Mouse (Mus musculus) limb, embryonic 11.5 days (tissue): ENCODE measurements around the gene Mcmbp. TPM values are rescaled to one million over a fixed set of nuclear protein-coding genes. Genes with fewer than 3 reads are reported as not detected.

Experiments
- ATAC-seq: fragments of 200-750 bp; cut with Nextera tagmentation; 2 replicates; pipeline ENCODE4 v1.8.0; 2017; ENCODE audit warnings: low read depth; ENCODE audit not compliant: insufficient number of reproducible peaks, low FRiP score, low TSS enrichment
- DNase-seq: peaks from one replicate; pipeline ENCODE4 v3.0.0-alpha.2; 2015; ENCODE audit warnings: low spot score
- H3K27ac ChIP-seq: fragments of 300-500 bp; sonication (generic); replicated peaks from 2 replicates; pipeline ENCODE4 v1.5.1; 2014; ENCODE audit warnings: low read depth, mild to moderate bottlenecking, low read length
- H3K27me3 ChIP-seq: fragments of 300-500 bp; sonication (generic); 2 replicates; pipeline ENCODE4 v1.6.1; 2014; ENCODE audit warnings: mild to moderate bottlenecking, low read length, mixed read lengths; ENCODE audit not compliant: control insufficient read depth, insufficient read depth
- H3K36me3 ChIP-seq: fragments of 300-500 bp; sonication (generic); 2 replicates; pipeline ENCODE4 v1.6.1; 2014; ENCODE audit warnings: mild to moderate bottlenecking, low read length, moderate library complexity, mixed read lengths; ENCODE audit not compliant: control insufficient read depth, insufficient read depth
- H3K4me1 ChIP-seq: fragments of 300-500 bp; sonication (generic); 2 replicates; pipeline ENCODE4 v1.6.1; 2014; ENCODE audit warnings: low read length, mixed read lengths; ENCODE audit not compliant: control insufficient read depth, insufficient read depth
- H3K4me2 ChIP-seq: fragments of 300-500 bp; sonication (generic); 2 replicates; pipeline ENCODE4 v1.6.1; 2014; ENCODE audit warnings: low read depth, mild to moderate bottlenecking, moderate library complexity; ENCODE audit not compliant: severe bottlenecking
- H3K4me3 ChIP-seq: fragments of 300-500 bp; sonication (generic); 2 replicates; pipeline ENCODE4 v1.5.1; 2014; ENCODE audit warnings: low read depth, low read length
- H3K9ac ChIP-seq: fragments of 300-500 bp; sonication (generic); 2 replicates; pipeline ENCODE4 v1.6.1; 2014; ENCODE audit warnings: mild to moderate bottlenecking, low read length
- H3K9me3 ChIP-seq: fragments of 300-500 bp; sonication (generic); 2 replicates; pipeline ENCODE4 v1.6.1; 2016; ENCODE audit warnings: low read length; ENCODE audit not compliant: control insufficient read depth
- WGBS: fragments of 180-500 bp; shearing (Covaris S2); extraction: QIAGEN DNeasy Blood & Tissue Kit; methylation state at CpG from one replicate; pipeline ENCODE4 v1.1.7; 2014; 5-methylcytosine and 5-hydroxymethylcytosine counted together
- polyA plus RNA-seq: library from polyadenylated mRNA; unstranded; fragments of >200 nt; fragmentation: Nextera tagmentation; extraction: Ambion mirVana; gene quantifications from 2 replicates; pipeline ENCODE4 v1.2.1, GENCODE M21; 2014

The Mcmbp gene
- polyA plus RNA-seq, 1 experiment from 2014 or later: 82.6 TPM

DNA sequence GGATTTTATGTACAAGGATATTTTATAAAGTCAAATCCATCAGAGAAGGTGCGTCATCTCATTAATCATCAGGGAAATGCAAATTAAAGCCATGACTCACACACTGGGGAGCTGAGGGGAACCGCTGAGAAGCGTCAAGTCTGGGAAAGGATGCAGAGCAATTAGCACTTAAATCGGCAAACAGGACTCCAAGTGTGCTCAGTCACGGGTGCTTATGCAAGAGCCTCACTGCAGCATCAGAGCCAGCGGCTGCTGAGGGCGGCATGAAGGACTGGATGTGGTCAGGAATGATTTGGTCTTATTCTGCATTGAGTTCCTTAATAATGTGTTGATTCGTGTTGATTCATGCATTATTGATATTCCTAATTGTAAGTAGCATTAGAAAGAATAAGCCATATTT lies 68.3 kb downstream of the Mcmbp start:
- ATAC-seq (no peak), DNase-seq (peak; percentile 35)
- Histone ChIP-seq H3K9ac (no peak overlapping the region), H3K9me3 (no peaks in the 10 kb centered on the region), H3K36me3 (no peaks in the 10 kb centered on the region), H3K27ac (no peak overlapping the region), H3K4me1 (peaks cover 7% of the 10 kb centered on the region), H3K4me3 (no peak overlapping the region), H3K27me3 (no peaks in the 10 kb centered on the region), H3K4me2 (peak overlapping the region; percentile 31; the same call in 1 of the 2 replicates)
- WGBS: 14% methylated on average over 8 of the region's 8 CpGs

DNA sequence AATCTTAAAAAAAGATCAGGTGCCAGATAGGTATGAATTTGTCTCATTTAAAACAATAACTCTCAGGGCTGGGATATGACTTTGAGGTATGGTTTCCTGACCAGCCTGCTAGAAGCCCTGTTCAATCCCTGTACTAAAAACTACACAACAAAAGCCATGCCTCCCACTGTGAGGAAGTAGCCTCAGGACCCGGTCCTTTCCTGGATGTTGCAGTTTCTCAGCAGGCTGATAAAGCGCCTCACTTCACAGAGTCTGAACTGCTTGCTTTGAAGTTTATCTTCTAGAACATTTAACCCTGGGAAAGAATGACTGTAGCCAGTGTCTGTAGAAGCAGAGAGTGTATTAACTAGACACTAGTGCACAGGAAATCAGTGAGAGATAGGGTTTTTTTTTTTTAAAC lies 71.5 kb downstream of the Mcmbp start:
- H3K4me3 ChIP-seq: no peak overlapping the region
- H3K4me2 ChIP-seq: no peak overlapping the region
- peaks cover 3% of the 10 kb centered on the region; the same call in 1 of the 2 replicates for H3K36me3 ChIP-seq
- DNase-seq (no peak), ATAC-seq (no peak)
- H3K4me1 ChIP-seq: peaks cover 7% of the 10 kb centered on the region
- no peaks in the 10 kb centered on the region for H3K27me3 ChIP-seq
- 38% methylated on average over 2 of the region's 2 CpGs for WGBS
- H3K27ac ChIP-seq: no peak overlapping the region
- no peaks in the 10 kb centered on the region for H3K9me3 ChIP-seq
- H3K9ac ChIP-seq: no peak overlapping the region

DNA sequence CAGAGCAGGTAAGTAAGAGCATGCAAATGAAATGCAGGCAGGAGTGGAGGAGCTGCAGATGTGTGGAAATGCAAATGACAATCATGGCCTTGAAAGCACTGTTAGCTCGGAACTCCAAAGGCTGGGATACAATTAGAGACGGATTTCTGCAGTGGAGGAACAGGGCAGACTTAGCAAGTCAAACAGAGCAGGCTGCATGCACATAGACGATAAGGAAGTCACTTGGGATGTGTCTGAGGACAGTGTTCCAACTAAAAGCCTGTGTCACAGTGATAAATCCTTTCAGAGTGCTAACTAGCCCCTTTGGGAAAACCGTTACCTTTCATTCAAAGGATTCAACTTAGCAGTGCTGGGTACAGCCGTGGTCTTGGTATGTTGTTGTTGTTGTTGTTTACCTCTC lies 72.5 kb downstream of the Mcmbp start:
- ATAC-seq (no peak), DNase-seq (no peak)
- Histone ChIP-seq H3K9ac (no peak overlapping the region), H3K36me3 (peaks cover 3% of the 10 kb centered on the region; the same call in 1 of the 2 replicates), H3K9me3 (no peaks in the 10 kb centered on the region), H3K27ac (no peak overlapping the region), H3K4me3 (no peak overlapping the region), H3K4me1 (peaks cover 6% of the 10 kb centered on the region), H3K27me3 (no peaks in the 10 kb centered on the region), H3K4me2 (no peak overlapping the region)
- 71% methylated on average over 5 of the region's 5 CpGs for WGBS

DNA sequence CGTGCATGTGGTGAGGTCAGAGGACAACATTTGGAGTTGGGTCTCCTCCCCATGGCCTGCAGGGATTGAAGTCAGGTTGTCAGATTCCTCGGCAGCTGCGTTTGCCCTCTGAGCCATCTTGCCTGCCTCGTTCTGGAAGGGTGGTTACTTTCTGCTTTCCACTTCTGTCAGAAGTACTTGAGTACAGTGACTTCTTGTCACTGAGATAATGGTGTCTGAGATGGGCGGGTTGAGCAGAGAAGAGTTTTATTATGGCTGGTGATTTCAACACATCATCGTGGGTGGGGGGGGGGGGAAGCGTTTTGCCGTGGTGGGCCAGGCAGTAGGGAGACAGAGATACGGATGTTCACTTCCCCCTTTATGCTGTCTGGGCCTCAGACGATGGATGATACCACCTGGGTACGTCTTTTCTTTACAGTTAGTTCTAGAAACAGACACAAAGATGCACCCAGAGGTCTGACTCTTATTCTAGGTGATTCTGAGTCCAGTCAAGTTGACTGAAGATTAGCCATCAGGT lies 75.4 kb downstream of the Mcmbp start:
- no peak overlapping the region for H3K4me3 ChIP-seq
- H3K9ac ChIP-seq: no peak overlapping the region
- no peaks in the 10 kb centered on the region for H3K4me1 ChIP-seq
- WGBS: 93% methylated on average over 10 of the region's 11 CpGs
- H3K36me3 ChIP-seq: peaks cover 3% of the 10 kb centered on the region; the same call in 1 of the 2 replicates
- H3K9me3 ChIP-seq: no peaks in the 10 kb centered on the region
- H3K27ac ChIP-seq: no peak overlapping the region
- DNase-seq (no peak), ATAC-seq (no peak)
- no peaks in the 10 kb centered on the region for H3K27me3 ChIP-seq
- H3K4me2 ChIP-seq: no peak overlapping the region

DNA sequence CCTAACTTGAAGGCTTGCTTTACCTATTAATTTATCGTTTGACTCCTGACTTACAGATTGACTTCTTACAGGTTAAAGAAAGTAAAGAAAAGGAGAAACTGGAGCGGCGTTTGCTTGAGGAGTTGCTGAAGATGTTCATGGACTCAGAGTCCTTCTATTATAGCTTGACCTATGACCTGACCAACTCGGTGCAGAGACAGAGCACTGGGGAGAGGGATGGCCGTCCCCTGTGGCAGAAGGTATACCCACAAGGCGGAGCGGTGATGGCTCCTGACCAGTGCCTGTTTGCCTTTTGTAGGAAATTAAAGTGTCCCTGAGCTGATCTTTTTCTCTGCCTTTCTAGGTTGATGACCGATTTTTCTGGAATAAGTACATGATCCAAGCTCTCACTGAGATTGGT lies 76.4 kb downstream of the Mcmbp start:
- H3K9ac ChIP-seq: no peak overlapping the region
- no peak overlapping the region for H3K4me3 ChIP-seq
- no peak overlapping the region for H3K4me2 ChIP-seq
- H3K9me3 ChIP-seq: no peaks in the 10 kb centered on the region
- no peaks in the 10 kb centered on the region for H3K4me1 ChIP-seq
- DNase-seq (no peak), ATAC-seq (no peak)
- H3K27me3 ChIP-seq: no peaks in the 10 kb centered on the region
- H3K36me3 ChIP-seq: peaks cover 3% of the 10 kb centered on the region; the same call in 1 of the 2 replicates
- H3K27ac ChIP-seq: no peak overlapping the region
- WGBS: 91% methylated on average over 8 of the region's 8 CpGs

DNA sequence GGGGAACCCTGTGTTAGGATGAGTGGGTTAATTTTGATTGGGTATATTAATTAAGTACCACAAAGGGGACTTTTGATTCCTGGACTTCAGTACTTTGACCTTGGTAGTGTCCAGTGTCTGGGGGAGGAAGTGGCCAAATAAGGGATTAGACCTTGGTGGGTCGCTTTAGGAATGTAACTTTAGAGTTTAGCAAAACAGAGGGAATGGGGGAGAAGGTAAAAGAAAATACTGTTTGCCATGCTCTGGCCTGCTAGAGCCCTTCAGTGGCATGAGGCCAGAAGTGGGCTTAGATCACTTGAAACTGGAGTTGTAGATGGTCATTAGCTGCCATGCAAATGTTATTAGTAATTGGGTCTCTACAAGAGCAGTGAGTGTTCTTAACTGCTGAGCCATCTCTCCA lies 83.3 kb downstream of the Mcmbp start:
- Histone ChIP-seq H3K9me3 (no peaks in the 10 kb centered on the region), H3K9ac (no peak overlapping the region), H3K4me2 (no peak overlapping the region), H3K27ac (no peak overlapping the region), H3K27me3 (no peaks in the 10 kb centered on the region), H3K4me3 (no peak overlapping the region), H3K36me3 (no peaks in the 10 kb centered on the region), H3K4me1 (no peaks in the 10 kb centered on the region)
- no peak for DNase-seq
- no peak for ATAC-seq
- WGBS: 91% methylated on average over 1 of the region's 1 CpGs

Other genes with a start within 250 kb of the Mcmbp start
- 9.9 and 10.2 TPM in 2 replicates for gene Bag3, start 216.9 kb downstream of the Mcmbp start, polyA plus RNA-seq
- gene Inpp5f, start 129.2 kb downstream of the Mcmbp start, polyA plus RNA-seq: 32.9 and 35.3 TPM in 2 replicates
- 36.6 and 41.8 TPM in 2 replicates for gene Sec23ip, start 4.4 kb upstream of the Mcmbp start, polyA plus RNA-seq